ENCODE assay signal across 8 mouse cellular contexts in the genomic region with DNA sequence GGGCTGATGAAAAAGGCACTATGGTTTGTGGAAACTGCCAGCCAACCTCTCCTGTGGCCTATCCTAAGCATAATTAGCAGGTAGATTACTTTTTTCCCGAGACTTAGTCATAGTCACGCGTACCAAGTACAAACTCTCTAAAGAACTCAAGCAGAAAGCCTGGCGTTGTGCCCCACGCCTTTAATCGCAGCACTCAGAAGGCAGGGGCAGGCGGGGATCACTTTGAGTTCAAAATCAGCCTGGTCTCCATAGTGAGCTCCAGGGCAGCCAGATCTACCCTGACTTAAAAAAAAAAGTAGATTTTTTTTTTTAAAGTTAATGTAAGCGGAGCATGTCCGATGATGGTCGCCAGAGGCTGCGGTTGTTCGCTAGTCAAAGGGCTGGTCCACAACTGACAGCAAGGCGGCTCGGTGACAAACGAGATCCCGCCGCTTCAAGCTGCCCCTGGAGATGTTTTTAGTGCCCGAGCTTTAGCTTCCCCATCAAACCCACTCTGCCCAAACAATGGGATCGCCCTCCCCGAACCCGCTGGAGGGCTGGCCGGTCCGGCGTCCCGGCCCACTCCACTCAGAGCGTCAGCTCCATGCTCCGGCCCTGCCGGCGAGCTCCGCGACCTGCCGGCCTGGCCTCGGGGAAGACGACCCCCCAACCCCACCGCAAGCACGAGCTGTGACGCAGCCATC. TPM values are rescaled to one million over a fixed set of nuclear protein-coding genes. Genes with fewer than 3 reads are reported as not detected.
DNase-seq lines count a peak whose midpoint lies in the region; ATAC-seq and TF ChIP-seq lines count a peak whose summit lies in the region.

No protein-coding gene starts in this region.

- peak overlapping the region; percentile 69 for H3K4me3 ChIP-seq in C2C12 (ENCODE audit: insufficient read depth, poor library complexity, severe bottlenecking)
- peak overlapping the region; percentile 94 for H3K4me3 ChIP-seq in embryonic facial prominence, embryonic 10.5 days
- H3K4me3 ChIP-seq in heart, embryonic 12.5 days: peak overlapping the region; percentile 100
- peak overlapping the region; percentile 92 for H3K4me3 ChIP-seq in kidney, embryonic 14.5 days (ENCODE audit: low read length)
- peak overlapping the region; percentile 78 to 90 for H3K4me3 ChIP-seq in liver, embryonic 14.5 days (ENCODE audit: insufficient read depth in 1 of 2, low read depth in 2 of 2, low read length in 2 of 2)
- peak overlapping the region; percentile 94 for H3K4me3 ChIP-seq in neural tube, embryonic 13.5 days

- peak; percentile 58 to 84 for DNase-seq in adrenal gland, adult (ENCODE audit: inconsistent age in 2 of 2, low spot score in 1 of 2)
- DNase-seq in embryonic facial prominence, embryonic 10.5 days (ENCODE audit: low spot score): no peak
- DNase-seq in liver, embryonic 14.5 days (ENCODE audit: low read depth in 3 of 3, low spot score in 3 of 3): no peak
- DNase-seq in thymus, postnatal 14 days: no peak

- H3K36me3 ChIP-seq in C2C12 (ENCODE audit: control insufficient read depth, insufficient read depth): peaks cover 8% of the 10 kb centered on the region
- peaks cover 25% of the 10 kb centered on the region for H3K36me3 ChIP-seq in embryonic facial prominence, embryonic 10.5 days (replicated peaks)
- peaks cover 8% of the 10 kb centered on the region; the same call in 1 of the 2 replicates for H3K36me3 ChIP-seq in heart, embryonic 12.5 days
- peaks cover 2% of the 10 kb centered on the region; the same call in 1 of the 2 replicates for H3K36me3 ChIP-seq in kidney, embryonic 14.5 days (ENCODE audit: control insufficient read depth, insufficient read depth, low read length)
- peaks cover 4% of the 10 kb centered on the region for H3K36me3 ChIP-seq in liver, embryonic 14.5 days (replicated peaks; ENCODE audit: control insufficient read depth, insufficient read depth, low read depth)
- H3K36me3 ChIP-seq in neural tube, embryonic 13.5 days: peaks cover 8% of the 10 kb centered on the region; the same call in 1 of the 2 replicates

- H3ac ChIP-seq in C2C12 (ENCODE audit: control insufficient read depth, insufficient read length, low read depth): peak overlapping the region; percentile 77

- peaks cover 10% of the 10 kb centered on the region for H3K79me2 ChIP-seq in C2C12 (ENCODE audit: control insufficient read depth, insufficient read depth)

- no peak; the same call in 1 of the 2 replicates for ATAC-seq in heart, embryonic 12.5 days (ENCODE audit: insufficient number of reproducible peaks, low FRiP score)
- ATAC-seq in kidney, embryonic 14.5 days (ENCODE audit: low FRiP score, low TSS enrichment): no peak; the same call in 1 of the 2 replicates
- no peak; the same call in 1 of the 2 replicates for ATAC-seq in liver, embryonic 14.5 days (ENCODE audit: insufficient read depth)
- ATAC-seq in neural tube, embryonic 13.5 days (ENCODE audit: low read depth): no peak

- H3K27ac ChIP-seq in embryonic facial prominence, embryonic 10.5 days (replicated peaks): peak overlapping the region; percentile 91
- H3K27ac ChIP-seq in heart, embryonic 12.5 days (ENCODE audit: poor library complexity, severe bottlenecking): peak overlapping the region; percentile 88
- peak overlapping the region; percentile 83 for H3K27ac ChIP-seq in kidney, embryonic 14.5 days (ENCODE audit: low read depth, low read length)
- H3K27ac ChIP-seq in liver, embryonic 14.5 days: peak overlapping the region; percentile 49
- H3K27ac ChIP-seq in neural tube, embryonic 13.5 days (replicated peaks): peak overlapping the region; percentile 94

- H3K4me2 ChIP-seq in heart, embryonic 12.5 days: peak overlapping the region; percentile 85
- peak overlapping the region; percentile 66 for H3K4me2 ChIP-seq in kidney, embryonic 14.5 days (replicated peaks; ENCODE audit: low read depth, low read length)
- peak overlapping the region; percentile 94 for H3K4me2 ChIP-seq in liver, embryonic 14.5 days (ENCODE audit: low read depth)
- peak overlapping the region; percentile 75 for H3K4me2 ChIP-seq in neural tube, embryonic 13.5 days

- TF ChIP-seq EP300 in liver, embryonic 14.5 days (IDR thresholded peaks at IDR 0.05; ENCODE audit: low read depth): no peak

- peaks cover 13% of the 10 kb centered on the region for H3K4me1 ChIP-seq in embryonic facial prominence, embryonic 10.5 days
- 0 out of 2 replicates have a peak, but pooled peaks cover 4% of the 10 kb centered on the region for H3K4me1 ChIP-seq in heart, embryonic 12.5 days (replicated peaks)
- H3K4me1 ChIP-seq in kidney, embryonic 14.5 days (ENCODE audit: control insufficient read depth, insufficient read depth, low read length): no peaks in the 10 kb centered on the region
- peaks cover 6 to 8% of the 10 kb centered on the region in 2 experiments for H3K4me1 ChIP-seq in liver, embryonic 14.5 days (replicated peaks; ENCODE audit: control insufficient read depth in 2 of 2, insufficient read depth in 2 of 2, low read length in 1 of 2)
- peaks cover 13% of the 10 kb centered on the region for H3K4me1 ChIP-seq in neural tube, embryonic 13.5 days (replicated peaks)

- H3K9ac ChIP-seq in heart, embryonic 12.5 days: peak overlapping the region; percentile 98
- H3K9ac ChIP-seq in kidney, embryonic 14.5 days (ENCODE audit: low read depth, low read length): peak overlapping the region; percentile 85
- H3K9ac ChIP-seq in liver, embryonic 14.5 days (replicated peaks): peak overlapping the region; percentile 89
- H3K9ac ChIP-seq in neural tube, embryonic 13.5 days: peak overlapping the region; percentile 90

- peaks cover 3% of the 10 kb centered on the region for H3K79me3 ChIP-seq in C2C12 (ENCODE audit: low read depth)

- WGBS in embryonic facial prominence, embryonic 10.5 days: under 1% methylated on average over 37 of the region's 37 CpGs
- under 1% methylated on average over 37 of the region's 37 CpGs for WGBS in heart, embryonic 12.5 days
- WGBS in kidney, embryonic 14.5 days: under 1% methylated on average over 37 of the region's 37 CpGs
- under 1% methylated on average over 37 of the region's 37 CpGs for WGBS in liver, embryonic 14.5 days (ENCODE audit: insufficient replicate concordance)
- WGBS in neural tube, embryonic 13.5 days: under 1% methylated on average over 37 of the region's 37 CpGs

- no peaks in the 10 kb centered on the region for H3K9me3 ChIP-seq in embryonic facial prominence, embryonic 10.5 days
- 0 out of 2 replicates have a peak, but pooled peaks cover 2% of the 10 kb centered on the region for H3K9me3 ChIP-seq in heart, embryonic 12.5 days (replicated peaks)
- no peaks in the 10 kb centered on the region for H3K9me3 ChIP-seq in kidney, embryonic 14.5 days (ENCODE audit: control insufficient read depth, low read length)
- H3K9me3 ChIP-seq in liver, embryonic 14.5 days (ENCODE audit: control insufficient read depth, low read length): no peaks in the 10 kb centered on the region
- H3K9me3 ChIP-seq in neural tube, embryonic 13.5 days: no peaks in the 10 kb centered on the region

- no peak for TF ChIP-seq CTCF in C2C12 (IDR thresholded peaks at IDR 0.05; ENCODE audit: control insufficient read depth, insufficient read depth, insufficient read length)
- no peak for TF ChIP-seq CTCF in liver, embryonic 14.5 days (IDR thresholded peaks at IDR 0.05; ENCODE audit: low read depth)

- H3K27me3 ChIP-seq in C2C12 (ENCODE audit: control insufficient read depth, insufficient read depth, insufficient read length): no peaks in the 10 kb centered on the region
- H3K27me3 ChIP-seq in embryonic facial prominence, embryonic 10.5 days (replicated peaks; ENCODE audit: low read depth, poor library complexity, severe bottlenecking): no peaks in the 10 kb centered on the region
- H3K27me3 ChIP-seq in heart, embryonic 12.5 days (replicated peaks): peaks cover 4% of the 10 kb centered on the region; the same call in 1 of the 2 replicates
- no peaks in the 10 kb centered on the region for H3K27me3 ChIP-seq in kidney, embryonic 14.5 days (ENCODE audit: control insufficient read depth, insufficient read depth, low read length)
- H3K27me3 ChIP-seq in liver, embryonic 14.5 days (ENCODE audit: control insufficient read depth, insufficient read depth, low read length): no peaks in the 10 kb centered on the region
- no peaks in the 10 kb centered on the region for H3K27me3 ChIP-seq in neural tube, embryonic 13.5 days

TF ChIP-seq in C2C12, 6 proteins besides CTCF, POLR2A, EP300 and RAD21:
- TF ChIP-seq FOSL1 (IDR thresholded peaks at IDR 0.05; ENCODE audit: insufficient read depth, low read length, poor library complexity, severe bottlenecking): no peak
- TF ChIP-seq MYOG (IDR thresholded peaks at IDR 0.05; ENCODE audit: control insufficient read depth, extremely low read depth, insufficient read length): no peak
- no peak for TF ChIP-seq MYOD1 (IDR thresholded peaks at IDR 0.05; ENCODE audit: control insufficient read depth, insufficient read length, low read depth)
- TF ChIP-seq USF1 (IDR thresholded peaks at IDR 0.05; ENCODE audit: low read depth): no peak
- no peak for TF ChIP-seq CEBPB (IDR thresholded peaks at IDR 0.05; ENCODE audit: low read depth)
- no peak for TF ChIP-seq MAX (IDR thresholded peaks at IDR 0.05)
TF ChIP-seq in C2C12: peak in this region for 0.

RNA-seq across cellular contexts. Expression of gene Dnajb9, which starts 0.8 kb away (rescaled TPM):
- 4.0 TPM for polyA plus RNA-seq in C2C12 (2012; fragmentation: generic; extraction: Trizol)
- 16.0 and 16.8 TPM in 2 replicates for polyA plus RNA-seq in embryonic facial prominence, embryonic 10.5 days (2016; fragmentation: Nextera tagmentation; extraction: Ambion mirVana)
- polyA plus RNA-seq in heart, embryonic 12.5 days (2016; fragmentation: Nextera tagmentation; extraction: Ambion mirVana): 29.0 and 29.1 TPM in 2 replicates
- polyA plus RNA-seq in kidney, embryonic 14.5 days (2014; fragmentation: Nextera tagmentation; extraction: Ambion mirVana): 20.6 and 25.6 TPM in 2 replicates
- polyA plus RNA-seq in liver, embryonic 14.5 days (2012; rRNA removed): 4.4 and 5.6 TPM in 2 replicates
- polyA plus RNA-seq in liver, embryonic 14.5 days (2014; fragmentation: Nextera tagmentation; extraction: Ambion mirVana): 15.4 and 15.7 TPM in 2 replicates
- 36.4 and 41.7 TPM in 2 replicates for polyA plus RNA-seq in neural tube, embryonic 13.5 days (2015; fragmentation: Nextera tagmentation; extraction: Ambion mirVana)

RNA-seq across cellular contexts. Expression of gene Pnpla8, which starts 11.9 kb away (rescaled TPM):
- polyA plus RNA-seq in C2C12 (2012; fragmentation: generic; extraction: Trizol): 4.6 TPM
- polyA plus RNA-seq in embryonic facial prominence, embryonic 10.5 days (2016; fragmentation: Nextera tagmentation; extraction: Ambion mirVana): 46.4 and 47.0 TPM in 2 replicates
- polyA plus RNA-seq in heart, embryonic 12.5 days (2016; fragmentation: Nextera tagmentation; extraction: Ambion mirVana): 65.2 and 65.5 TPM in 2 replicates
- 45.7 and 73.3 TPM in 2 replicates for polyA plus RNA-seq in kidney, embryonic 14.5 days (2014; fragmentation: Nextera tagmentation; extraction: Ambion mirVana)
- 5.2 and 8.8 TPM in 2 replicates for polyA plus RNA-seq in liver, embryonic 14.5 days (2012; rRNA removed)
- polyA plus RNA-seq in liver, embryonic 14.5 days (2014; fragmentation: Nextera tagmentation; extraction: Ambion mirVana): 21.4 and 24.7 TPM in 2 replicates
- polyA plus RNA-seq in neural tube, embryonic 13.5 days (2015; fragmentation: Nextera tagmentation; extraction: Ambion mirVana): 120 and 129 TPM in 2 replicates

Comparison
In these comparisons a context has a peak if more than half of its experiments do, and no peak if none do; other contexts are left out.
1. DNase-seq: peak in adrenal gland, adult (2 of 2); none in embryonic facial prominence, embryonic 10.5 days (single experiment), liver, embryonic 14.5 days (0 of 3) and thymus, postnatal 14 days (single experiment).
2. Peak in every context shown above with its lines, with median percentiles within 50 percentile points of each other: H3K4me3 ChIP-seq, H3K27ac ChIP-seq, H3K4me2 ChIP-seq and H3K9ac ChIP-seq.